Mouse (Mus musculus): ENCODE data around the gene Coq9. TPM values are rescaled to one million over a fixed set of nuclear protein-coding genes. Genes with fewer than 3 reads are reported as not detected.

The Coq9 gene
- total RNA-seq (2015; ENCODE audit: low replicate concordance) (27.8 and 34.8 TPM in 2 replicates), total RNA-seq (2017; ENCODE audit: low replicate concordance) (42.1 and 47.1 TPM in 2 replicates)

- ATAC-seq (replicated peaks; ENCODE audit: low FRiP score, poor library complexity, severe bottlenecking): peak; percentile 93
Measured at GRCm38 (mm10) chr8:94837662-94838574, at the start of gene Coq9, which contains the start of gene Ciapin1. Gene Coq9, plus strand, starts transcription at chr8:94838321. Gene Ciapin1, minus strand, starts transcription at chr8:94838358.

GRCm38 (mm10) chr8:94789256-94789955 is 48.7 kb upstream of the Coq9 start:
- ATAC-seq (replicated peaks; ENCODE audit: low FRiP score, poor library complexity, severe bottlenecking): no peak

- ATAC-seq (replicated peaks; ENCODE audit: low FRiP score, poor library complexity, severe bottlenecking): peak; percentile 88
Measured at GRCm38 (mm10) chr8:94794368-94794767, 43.8 kb upstream of the Coq9 start.

GRCm38 (mm10) chr8:94794782-94795181 is 43.3 kb upstream of the Coq9 start:
- ATAC-seq (replicated peaks; ENCODE audit: low FRiP score, poor library complexity, severe bottlenecking): peak; percentile 78

GRCm38 (mm10) chr8:94800278-94800968 is 37.7 kb upstream of the Coq9 start:
- peak; percentile 44 for ATAC-seq (replicated peaks; ENCODE audit: low FRiP score, poor library complexity, severe bottlenecking)

GRCm38 (mm10) chr8:94801293-94802095 is 36.6 kb upstream of the Coq9 start:
- peak; percentile 58; the same call in 1 of the 2 replicates for ATAC-seq (replicated peaks; ENCODE audit: low FRiP score, poor library complexity, severe bottlenecking)

GRCm38 (mm10) chr8:94802375-94802774 is 35.7 kb upstream of the Coq9 start:
- no peak for ATAC-seq (replicated peaks; ENCODE audit: low FRiP score, poor library complexity, severe bottlenecking)

- ATAC-seq (replicated peaks; ENCODE audit: low FRiP score, poor library complexity, severe bottlenecking): no peak
Measured at GRCm38 (mm10) chr8:94803551-94803950, 34.6 kb upstream of the Coq9 start.

GRCm38 (mm10) chr8:94804546-94805340 is 33.4 kb upstream of the Coq9 start:
- no peak for ATAC-seq (replicated peaks; ENCODE audit: low FRiP score, poor library complexity, severe bottlenecking)

- no peak for ATAC-seq (replicated peaks; ENCODE audit: low FRiP score, poor library complexity, severe bottlenecking)
Measured at GRCm38 (mm10) chr8:94805811-94806210, 32.3 kb upstream of the Coq9 start.

- no peak for ATAC-seq (replicated peaks; ENCODE audit: low FRiP score, poor library complexity, severe bottlenecking)
Measured at GRCm38 (mm10) chr8:94807506-94807905, 30.6 kb upstream of the Coq9 start.

GRCm38 (mm10) chr8:94808372-94808771 is 29.7 kb upstream of the Coq9 start:
- ATAC-seq (replicated peaks; ENCODE audit: low FRiP score, poor library complexity, severe bottlenecking): no peak

GRCm38 (mm10) chr8:94810153-94810552 is 28.0 kb upstream of the Coq9 start, which contains the start of gene Ccl17:
Gene Ccl17, plus strand, starts transcription at chr8:94810453.
- no peak for ATAC-seq (replicated peaks; ENCODE audit: low FRiP score, poor library complexity, severe bottlenecking)

GRCm38 (mm10) chr8:94810855-94811254 is 27.3 kb upstream of the Coq9 start:
- no peak for ATAC-seq (replicated peaks; ENCODE audit: low FRiP score, poor library complexity, severe bottlenecking)

GRCm38 (mm10) chr8:94811654-94812053 is 26.5 kb upstream of the Coq9 start:
- ATAC-seq (replicated peaks; ENCODE audit: low FRiP score, poor library complexity, severe bottlenecking): no peak

GRCm38 (mm10) chr8:94812645-94813098 is 25.4 kb upstream of the Coq9 start:
- ATAC-seq (replicated peaks; ENCODE audit: low FRiP score, poor library complexity, severe bottlenecking): peak; percentile 70

GRCm38 (mm10) chr8:94814556-94814955 is 23.6 kb upstream of the Coq9 start:
- no peak for ATAC-seq (replicated peaks; ENCODE audit: low FRiP score, poor library complexity, severe bottlenecking)

- no peak for ATAC-seq (replicated peaks; ENCODE audit: low FRiP score, poor library complexity, severe bottlenecking)
Measured at GRCm38 (mm10) chr8:94817933-94818332, 20.2 kb upstream of the Coq9 start.
